Mouse (Mus musculus) cerebellum, postnatal 4 days (tissue): ENCODE data around the gene Spock1.
A peak's percentile ranks its signal among the peaks of the same experiment; 100 is the strongest.

Experiments
- DNase-seq, 2 experiments: peaks; one replicate each; pipeline ENCODE4 v3.0.0; 2022; ENCODE audit warnings: low spot score in 2 of 2, mixed read lengths in 1 of 2

The Spock1 gene

DNA sequence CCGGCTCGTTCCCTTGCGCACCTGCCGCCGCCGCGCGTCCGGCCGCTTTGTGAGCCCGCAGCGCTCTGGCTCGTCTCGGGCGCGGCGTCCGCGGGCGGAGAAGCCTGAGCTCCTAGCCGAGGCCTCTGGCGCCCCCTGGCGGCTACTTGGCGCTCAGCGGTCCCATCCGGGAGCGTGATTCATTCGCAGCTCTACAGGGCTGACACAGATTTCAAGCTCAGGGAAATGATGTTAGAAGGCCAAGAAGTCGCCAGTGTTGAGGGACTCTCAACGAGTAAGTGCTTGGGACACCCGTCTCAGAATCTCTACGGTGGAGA is at the start of gene Spock1:
Gene Spock1, minus strand, starts transcription at position 67 of the 317 bp plus-strand sequence.
- peak; percentile 96 to 97 for DNase-seq

DNA sequence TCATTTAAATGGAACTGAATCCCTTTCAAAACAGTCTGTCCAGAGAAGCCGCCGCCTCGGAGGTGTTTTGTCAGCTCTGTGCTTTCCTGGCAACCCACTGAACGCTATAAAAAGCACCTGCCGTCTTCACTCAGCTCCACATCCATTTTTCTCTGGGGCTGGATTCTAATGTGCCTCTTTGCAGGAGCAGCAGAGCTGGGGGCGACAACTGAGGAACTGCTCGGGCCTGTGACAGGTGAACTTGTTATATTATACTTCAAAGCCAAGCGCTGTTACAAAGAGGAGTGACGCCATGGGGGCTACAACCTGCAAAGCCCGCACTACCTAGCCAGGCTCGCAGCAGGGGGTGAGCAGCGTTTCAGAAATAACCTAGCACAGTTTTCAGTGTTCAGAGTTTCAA is 42.0 kb upstream of the Spock1 start:
- DNase-seq: no peak

DNA sequence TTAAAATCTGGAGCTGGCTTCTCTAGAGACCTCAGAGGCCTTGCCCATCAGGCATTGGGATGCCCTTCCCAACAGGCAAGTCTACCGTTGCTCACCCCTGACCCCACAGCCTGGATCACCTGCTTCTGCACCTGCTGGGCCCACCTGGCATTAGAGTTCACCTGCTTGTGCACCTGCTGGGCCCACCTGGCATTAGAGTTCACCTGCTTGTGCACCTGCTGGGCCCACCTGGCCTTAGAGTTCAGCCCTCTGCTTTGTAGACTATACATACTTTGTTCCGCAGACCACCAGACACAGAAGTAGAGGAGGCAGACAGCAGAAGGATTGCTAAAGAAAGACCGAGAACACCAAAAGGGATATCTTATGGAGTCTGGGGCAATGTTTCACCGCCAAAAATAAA is 41.4 kb upstream of the Spock1 start:
- DNase-seq: no peak

DNA sequence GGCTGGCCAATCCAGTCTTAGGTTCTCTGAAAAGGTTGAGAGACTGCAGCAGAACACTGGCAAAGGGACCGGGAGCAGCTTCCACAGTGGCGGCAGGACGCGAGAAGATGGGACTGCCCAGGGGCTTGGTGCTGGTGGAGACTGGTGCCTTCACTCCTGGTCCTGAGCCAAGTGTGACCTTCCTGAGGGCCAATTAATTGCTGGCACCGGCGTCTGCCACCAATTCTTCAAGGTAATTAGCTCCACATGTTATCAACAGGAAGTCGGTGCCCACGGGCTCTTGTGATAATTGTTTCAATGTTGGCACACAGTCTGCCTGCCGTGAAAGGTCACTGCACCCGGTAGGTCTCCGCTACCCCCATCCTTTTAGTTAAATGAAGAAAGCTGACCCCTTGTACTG is 37.1 kb upstream of the Spock1 start:
- peak; percentile 46 to 64 for DNase-seq

DNA sequence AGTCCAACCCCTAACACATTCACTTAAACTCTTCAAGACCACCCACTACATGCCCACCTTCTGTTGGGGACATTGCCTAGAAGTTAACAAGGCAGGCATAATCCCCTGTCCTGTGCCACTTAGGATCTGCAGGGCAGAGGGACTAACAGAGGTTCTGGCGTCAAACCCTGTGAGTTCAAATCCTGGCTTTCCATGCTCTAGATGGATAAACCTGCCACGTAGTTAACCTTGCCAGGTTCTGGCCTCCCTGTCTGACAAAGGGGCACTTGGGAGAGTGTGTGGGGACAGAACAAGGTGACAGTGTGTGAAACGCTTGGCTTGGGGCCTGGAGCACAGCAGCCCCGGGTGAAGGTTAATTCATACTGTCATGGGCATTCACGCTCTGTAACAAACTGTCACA is 36.3 kb upstream of the Spock1 start:
- DNase-seq: no peak

DNA sequence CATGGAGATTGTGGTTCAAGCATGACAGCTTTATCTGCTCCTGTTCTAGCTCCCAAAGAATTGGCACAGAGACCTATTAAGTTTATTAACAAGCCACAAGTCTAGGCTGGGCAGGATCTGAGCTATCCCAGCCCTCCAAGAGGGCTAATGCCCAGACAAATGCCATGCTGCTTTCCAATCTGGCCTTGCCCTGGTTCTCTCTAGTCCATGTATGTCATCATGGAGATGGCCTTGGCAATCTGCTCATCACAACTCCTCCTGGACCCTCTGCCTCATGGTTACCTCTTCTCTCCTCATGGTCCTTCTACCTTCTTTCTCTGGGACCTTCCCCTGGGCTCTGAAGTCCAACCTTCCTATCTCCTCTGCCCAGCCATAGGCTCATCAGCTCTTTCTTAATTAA is 35.8 kb upstream of the Spock1 start:
- DNase-seq: no peak

DNA sequence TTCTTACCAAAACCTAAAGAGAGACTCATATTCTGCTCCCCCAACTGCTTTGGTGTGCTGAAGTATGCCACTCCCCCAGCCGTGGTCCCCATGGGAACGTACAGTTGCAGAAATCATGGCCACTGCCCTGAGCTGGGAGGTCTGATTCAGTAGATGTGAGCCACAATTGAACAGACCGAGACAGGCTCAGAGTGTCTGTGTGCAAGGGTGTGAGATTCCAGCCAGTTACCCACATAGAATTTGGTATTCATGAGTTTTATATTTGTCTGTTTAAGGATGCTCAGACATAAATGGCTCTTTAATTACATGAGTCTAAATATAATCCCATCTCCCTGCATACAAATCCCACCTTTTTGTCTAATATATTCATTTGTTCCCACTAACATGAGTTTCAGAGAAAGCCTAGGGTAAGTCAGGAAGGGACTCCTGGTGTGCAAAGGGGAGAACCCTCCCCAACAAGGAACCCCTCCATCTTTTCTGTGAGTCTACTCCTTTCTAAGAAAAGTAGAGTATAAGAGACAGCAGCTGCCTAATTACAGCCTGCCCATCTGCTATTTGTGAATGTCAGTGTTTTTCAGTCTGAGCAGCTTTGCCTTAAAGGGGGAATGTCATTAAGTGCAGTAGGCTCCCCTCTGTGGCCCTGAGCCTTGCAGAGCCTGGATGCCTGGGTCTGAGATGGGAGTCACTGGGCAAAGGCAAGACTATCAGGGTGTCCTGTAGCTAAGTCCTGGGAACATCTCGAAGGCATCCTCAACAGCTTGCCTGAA is 29.5 kb upstream of the Spock1 start:
- no peak for DNase-seq

DNA sequence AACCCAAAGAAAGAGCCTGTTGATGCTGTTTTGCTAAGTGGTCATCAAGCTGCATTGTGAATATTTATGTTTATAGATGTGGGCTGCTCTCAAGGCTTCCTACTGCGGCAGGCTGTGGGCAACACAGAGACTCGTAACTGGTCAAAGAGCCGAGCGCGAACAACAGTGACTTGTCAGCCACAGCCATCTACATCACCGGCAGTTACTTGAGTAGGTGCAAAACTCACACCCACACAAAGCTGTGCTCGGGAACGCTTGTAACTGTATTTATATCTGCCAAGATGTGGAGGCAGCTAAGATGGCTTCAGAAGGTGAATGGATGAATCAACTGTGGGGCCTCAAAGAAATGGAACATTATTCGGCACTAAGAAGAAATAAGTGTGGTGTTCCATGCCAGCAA is 23.9 kb upstream of the Spock1 start:
- DNase-seq: no peak

DNA sequence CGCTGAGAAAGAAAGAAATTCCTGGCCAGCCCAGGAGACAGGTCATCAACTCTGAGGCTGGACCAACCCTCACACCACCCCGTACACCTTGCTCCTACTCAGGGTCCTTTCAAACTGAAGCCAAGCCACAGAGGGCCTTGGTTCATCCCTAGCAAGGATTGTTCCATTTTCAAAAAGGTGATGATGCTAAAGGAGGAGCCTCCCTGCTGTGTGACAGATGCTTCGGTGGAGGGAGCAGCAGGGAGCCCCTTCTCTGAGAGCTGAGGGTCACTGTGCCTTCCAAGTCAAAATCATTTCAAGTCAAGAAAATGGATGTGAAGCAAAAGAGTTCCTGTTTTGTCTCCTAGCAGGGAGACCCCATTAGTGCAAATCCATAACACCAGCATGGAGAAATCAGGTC is 23.2 kb upstream of the Spock1 start:
- DNase-seq: no peak

DNA sequence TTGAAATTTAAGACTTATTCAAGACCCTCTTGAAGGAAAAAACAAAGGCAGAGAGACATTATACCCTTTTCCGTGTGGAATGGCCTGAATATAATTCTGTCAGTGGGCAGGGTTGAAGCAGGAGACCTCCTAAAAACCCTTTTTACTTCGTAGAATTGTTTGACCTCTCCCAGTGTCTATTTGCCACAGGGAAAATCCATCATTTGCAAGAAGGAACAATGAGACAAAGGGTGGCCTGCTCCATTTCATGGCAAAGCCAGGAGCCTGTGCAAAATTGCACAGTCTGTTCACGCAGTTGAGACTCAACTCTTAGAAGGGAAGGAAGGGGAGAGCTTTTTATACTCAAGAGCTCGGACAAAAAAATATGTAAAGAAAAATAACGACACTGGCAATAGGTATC is 22.6 kb upstream of the Spock1 start:
- no peak for DNase-seq

DNA sequence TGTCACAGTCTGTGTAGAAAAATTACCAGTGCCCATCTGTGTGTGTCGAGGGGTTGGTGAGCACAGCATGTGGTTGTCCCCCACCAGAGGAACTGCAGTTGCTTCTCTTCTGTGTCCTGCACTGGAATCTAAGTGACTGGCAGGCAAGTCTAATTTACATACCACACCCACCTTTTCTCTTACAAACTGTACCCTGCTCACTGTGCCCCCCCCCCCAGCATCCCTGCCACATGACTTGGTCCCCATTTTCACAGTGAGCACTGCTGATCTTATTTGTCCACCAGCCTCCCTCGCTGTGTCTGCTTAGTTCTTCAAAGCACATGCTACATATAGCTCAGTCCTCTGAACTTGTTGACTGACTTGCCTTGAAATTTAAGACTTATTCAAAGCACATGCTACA is 22.2 kb upstream of the Spock1 start:
- DNase-seq: no peak

DNA sequence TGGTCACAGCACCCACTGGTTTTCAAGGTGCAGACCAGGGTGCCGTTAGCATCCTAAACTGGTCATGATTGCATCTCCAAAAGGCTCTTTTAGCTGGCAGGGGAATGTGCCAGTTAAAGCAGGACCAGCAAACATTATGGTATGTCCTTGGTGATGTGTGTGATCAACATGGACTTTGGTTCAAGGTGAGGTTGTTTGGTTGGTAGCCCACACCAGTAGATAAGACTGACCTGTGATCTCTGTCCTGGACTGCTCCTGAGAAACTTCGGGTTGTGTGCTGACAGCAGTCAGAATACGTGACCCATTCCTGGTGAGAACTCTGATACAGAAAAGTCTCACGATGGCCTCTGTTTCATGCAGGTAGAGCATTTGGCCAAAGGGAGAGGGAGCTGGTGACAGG is 11.8 kb upstream of the Spock1 start:
- no peak for DNase-seq

DNA sequence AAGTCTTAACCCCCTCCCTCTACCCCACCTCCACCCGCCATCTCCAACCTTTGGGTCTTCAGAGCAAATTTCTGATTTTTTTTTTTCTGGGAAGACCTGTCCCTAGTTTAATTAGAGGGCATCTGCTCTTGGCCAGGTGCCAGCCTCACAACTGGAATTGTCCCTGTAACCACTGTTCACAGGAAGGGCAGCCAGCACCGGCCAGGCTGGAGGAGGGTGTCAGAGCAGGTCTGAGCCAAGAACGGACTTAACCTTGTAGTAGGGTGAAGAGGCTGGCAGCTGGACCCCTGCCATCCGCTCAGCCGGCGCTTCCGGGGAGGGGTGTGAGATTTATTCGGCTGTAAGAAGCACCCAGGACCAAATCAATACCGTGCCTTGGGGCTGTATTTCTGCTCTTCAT is 3.0 kb upstream of the Spock1 start:
- no peak for DNase-seq

DNA sequence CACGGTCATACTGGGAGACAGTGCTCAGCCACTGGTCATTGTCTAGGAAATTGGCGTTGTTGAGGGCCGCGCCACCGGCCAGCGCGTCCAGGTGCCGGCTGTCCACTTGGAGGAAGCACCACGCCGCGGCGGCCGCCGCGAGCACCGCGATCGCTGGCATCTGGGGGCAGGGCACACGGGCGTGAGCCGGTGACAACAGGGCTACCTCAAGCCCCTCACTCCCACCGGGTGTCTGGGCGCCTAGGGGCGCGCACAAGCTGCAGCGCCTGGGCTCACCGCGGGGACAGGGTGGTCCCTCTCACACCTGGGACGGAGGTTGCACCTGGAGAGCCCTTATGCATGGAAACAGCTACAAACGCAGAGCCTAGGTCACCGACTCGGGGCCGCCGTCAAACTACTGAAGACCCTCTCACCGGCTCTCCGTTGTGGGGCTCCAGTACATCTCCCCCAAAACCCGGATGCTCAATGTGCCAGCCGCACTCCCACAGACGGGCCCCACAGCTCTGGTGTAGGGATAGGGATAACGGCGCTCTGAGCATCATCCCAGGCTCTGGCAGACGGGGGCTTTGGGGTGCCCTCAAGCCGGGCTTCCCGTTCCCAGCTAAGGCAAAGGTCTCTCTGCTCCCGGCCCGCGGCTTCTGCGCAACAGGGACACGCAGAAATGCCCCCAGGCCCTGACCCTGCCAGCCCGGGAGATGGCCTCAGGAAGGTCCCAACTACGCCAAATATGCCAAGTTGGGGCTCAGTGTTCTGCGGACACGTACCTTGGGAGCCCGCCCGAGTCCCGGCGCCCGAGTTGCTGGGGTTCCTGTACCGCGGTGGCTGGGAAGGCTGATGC is 485 bp downstream of the Spock1 start:
- peak in 1 of 2 experiments; percentile 16 for DNase-seq

DNA sequence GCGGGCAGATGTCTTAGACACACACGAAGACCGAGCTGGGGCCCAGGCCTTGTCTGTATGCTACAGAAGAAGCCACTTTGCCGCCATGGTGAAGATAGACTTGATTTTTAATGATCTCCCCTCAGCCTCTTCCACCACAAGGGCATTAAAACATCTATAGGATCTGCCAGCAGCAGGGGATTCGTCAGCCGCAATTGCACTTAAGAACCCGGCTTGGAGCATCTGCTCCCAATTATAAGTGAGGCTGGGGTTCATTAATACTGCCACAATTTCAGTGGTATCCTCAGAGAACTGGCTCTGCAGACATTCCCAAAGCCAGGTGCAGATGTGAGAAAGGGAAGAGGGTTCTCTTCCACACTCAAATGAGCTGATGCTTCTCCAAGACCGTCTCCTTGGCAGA is 13.5 kb downstream of the Spock1 start:
- no peak for DNase-seq

DNA sequence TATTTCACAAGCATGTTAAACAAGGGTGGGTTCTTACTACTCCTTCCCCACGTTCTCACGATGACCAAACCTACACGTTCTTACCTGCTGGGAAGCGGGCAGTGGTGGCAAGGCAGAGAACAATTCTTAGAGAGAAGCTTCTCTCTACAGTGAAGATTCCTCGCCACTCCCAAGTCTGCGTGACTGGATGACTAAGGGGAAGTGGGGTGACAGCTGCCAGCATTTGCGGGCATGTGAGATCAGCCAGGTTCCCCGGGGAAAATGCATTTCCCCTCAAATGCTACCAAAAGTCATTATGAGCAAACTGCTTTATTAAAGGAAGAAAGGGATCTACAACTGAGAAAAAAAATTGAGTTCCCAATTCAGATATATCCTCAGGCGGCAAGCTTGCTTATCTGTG is 18.4 kb downstream of the Spock1 start:
- no peak for DNase-seq

DNA sequence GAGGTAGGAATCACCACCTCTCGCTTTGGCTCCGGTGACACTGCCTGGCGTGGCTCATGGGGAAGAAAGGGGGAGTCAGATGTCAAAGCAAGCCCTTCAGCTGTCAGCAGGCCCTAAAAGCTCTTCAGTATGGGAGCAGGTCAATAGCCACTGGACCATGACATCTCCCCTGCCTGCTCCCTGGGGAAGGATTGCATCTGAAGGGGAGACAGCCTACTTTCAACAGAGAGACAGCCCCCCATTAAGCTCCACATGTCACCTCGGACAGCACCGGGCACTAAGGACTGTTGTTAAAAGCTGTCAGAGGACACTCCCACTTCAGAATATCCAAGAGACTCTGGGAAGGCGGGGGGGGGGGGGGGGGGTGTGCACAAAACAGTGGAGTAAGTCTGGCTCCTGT is 19.1 kb downstream of the Spock1 start:
- no peak for DNase-seq

DNA sequence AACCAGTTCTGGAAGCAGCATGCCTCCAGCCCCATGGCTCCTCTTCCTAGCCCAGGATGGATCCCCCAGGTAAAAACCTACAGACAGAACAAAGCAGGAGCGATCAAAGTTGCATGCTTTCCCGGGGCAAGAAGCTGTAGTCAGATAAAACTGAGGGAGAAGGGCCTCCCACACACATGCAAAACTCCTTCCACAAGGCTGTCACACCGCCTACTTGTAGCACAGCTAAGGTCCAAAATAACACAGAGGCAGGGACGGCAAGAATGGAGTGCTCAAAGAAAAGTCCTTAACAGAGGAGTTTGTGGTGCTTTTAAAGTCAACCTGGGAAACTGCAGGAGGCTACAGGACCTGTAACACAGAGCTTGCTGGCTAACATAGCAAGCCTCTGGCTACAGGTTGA is 28.3 kb downstream of the Spock1 start:
- no peak for DNase-seq

DNA sequence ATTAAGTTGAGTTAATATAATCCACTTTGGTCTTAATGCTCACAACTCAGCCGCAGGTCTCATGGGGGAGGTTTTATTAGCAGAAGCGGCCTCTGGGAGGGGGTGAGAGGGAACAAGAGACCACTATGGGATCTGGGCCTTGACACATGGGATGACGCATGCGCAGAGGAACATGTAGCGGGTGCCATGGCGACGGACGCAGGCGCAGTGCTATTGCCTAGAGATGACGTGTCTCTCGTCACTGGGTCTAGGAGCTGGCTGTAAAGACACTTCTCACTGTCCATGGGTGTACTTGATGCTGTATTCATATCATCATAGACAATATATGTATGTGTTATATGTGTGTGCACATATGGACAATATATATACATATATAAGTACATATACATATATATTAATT is 29.3 kb downstream of the Spock1 start:
- DNase-seq: no peak

DNA sequence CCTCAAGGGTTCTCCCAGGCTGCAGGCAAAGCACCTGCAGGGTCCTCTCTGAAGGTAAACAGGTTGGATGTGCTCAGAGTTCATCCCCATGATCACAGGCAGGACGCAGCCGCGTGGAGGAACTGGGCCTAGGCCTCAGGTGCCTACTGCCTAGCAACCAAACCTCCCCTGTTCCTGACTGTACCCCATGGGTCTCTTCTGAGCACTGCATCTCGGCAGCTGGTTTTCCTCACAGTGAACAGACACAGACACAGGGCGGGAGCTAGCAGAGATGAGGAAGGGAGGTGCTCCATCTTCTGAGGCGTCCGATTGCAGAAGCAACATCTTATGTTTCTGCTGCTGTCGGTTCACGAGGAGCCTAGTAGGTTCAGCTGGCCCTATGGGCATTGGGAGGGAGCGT is 30.4 kb downstream of the Spock1 start:
- DNase-seq: no peak

DNA sequence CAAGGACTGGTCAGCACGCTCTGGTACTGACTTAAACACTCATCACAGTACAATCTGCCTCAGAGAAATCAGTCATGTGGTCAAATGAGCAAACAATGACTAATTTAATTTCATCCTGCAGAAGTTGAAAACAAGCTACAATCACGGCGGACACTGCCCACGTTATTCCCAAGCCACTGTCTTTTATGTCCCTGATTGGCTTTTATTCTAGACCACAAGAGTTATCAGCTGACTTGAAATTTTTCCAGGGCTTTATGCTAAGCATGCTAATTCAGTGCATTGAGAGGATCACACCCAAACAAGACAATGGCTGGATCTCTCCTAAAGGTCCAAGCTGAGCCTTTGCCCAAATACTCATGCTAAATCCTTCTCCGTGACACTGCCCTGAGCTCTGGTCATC is 31.2 kb downstream of the Spock1 start:
- DNase-seq: no peak

DNA sequence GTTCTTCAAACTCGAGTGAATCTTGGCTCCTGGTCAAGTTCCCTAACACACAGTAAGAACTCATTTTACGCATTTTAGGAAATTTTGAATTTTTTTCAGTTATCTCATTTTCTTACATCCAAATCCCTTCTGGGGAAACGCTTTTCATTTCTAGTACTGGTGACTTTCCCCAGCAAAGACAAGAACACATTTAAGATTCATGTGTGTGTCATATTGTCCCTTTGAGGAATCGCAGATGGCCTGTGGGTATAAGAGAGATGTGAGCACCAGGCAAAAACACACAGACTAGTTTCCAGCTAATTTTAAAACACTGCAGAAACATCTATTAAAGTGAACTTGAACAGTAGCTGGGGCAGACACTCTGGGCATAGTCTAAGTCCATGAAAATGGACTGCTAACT is 38.1 kb downstream of the Spock1 start:
- no peak for DNase-seq

DNA sequence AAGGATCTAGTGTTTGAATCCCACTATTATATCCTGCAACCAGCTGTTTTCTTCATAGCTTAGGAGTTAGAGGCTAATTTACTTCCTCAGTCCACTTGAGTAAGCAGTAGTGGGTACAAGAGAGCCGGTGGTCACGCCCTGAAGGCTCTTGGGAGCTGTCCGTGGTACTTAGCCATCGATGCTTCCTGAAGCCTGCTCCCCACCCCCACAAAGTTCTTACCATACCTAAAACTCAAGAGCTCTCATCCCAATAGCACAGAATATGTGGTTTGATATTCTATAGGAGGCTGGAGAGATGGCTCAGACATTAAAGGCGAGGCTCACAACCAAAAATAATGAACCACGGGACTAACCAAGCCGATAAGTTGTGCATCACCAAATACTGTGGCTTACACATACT is 40.5 kb downstream of the Spock1 start:
- no peak for DNase-seq

DNA sequence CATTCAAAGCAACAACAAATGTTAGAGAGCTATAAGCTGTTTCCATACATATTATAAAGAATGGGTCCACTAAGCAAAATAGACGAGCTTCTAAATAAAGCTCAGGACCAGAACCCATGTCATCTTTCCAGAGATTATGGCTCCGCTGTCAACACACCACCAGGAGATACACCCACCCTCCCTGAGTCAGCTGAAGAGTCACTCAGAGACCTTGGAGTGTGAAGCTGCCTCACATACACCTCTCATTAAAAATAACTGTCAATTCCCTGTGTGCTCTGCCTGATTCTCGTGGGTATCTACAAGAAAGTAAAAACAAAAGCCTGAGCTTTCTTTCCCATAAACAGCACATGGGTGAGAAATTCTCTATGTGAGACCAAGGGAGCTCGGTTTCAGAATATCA is 43.1 kb downstream of the Spock1 start:
- DNase-seq: no peak
